Mouse (Mus musculus) hindbrain, embryonic 15.5 days (tissue): Measurements from ENCODE around the gene Nfatc3. TPM values are rescaled to one million over a fixed set of nuclear protein-coding genes. Genes with fewer than 3 reads are reported as not detected.
A peak's percentile ranks its signal among the peaks of the same experiment; 100 is the strongest.

ENCODE experiments used
- ATAC-seq: fragments of 200-750 bp; cut with Nextera tagmentation; 2 replicates; pipeline ENCODE4 v1.8.0; 2017; ENCODE audit warnings: low read depth, moderate number of reproducible peaks, moderate TSS enrichment; ENCODE audit not compliant: low FRiP score
- H3K27ac ChIP-seq: fragments of 300-500 bp; sonication (generic); replicated peaks from 2 replicates; pipeline ENCODE4 v1.5.1; 2015; ENCODE audit warnings: mild to moderate bottlenecking, inconsistent platforms
- H3K27me3 ChIP-seq: fragments of 300-500 bp; sonication (generic); 2 replicates; pipeline ENCODE4 v1.6.1; 2015; ENCODE audit warnings: control low read depth, inconsistent platforms
- H3K36me3 ChIP-seq: fragments of 300-500 bp; sonication (generic); 2 replicates; pipeline ENCODE4 v1.6.1; 2015; ENCODE audit warnings: control low read depth, inconsistent platforms
- H3K4me1 ChIP-seq: fragments of 300-500 bp; sonication (generic); replicated peaks from 2 replicates; pipeline ENCODE4 v1.6.1; 2015; ENCODE audit warnings: control low read depth, inconsistent platforms
- H3K4me2 ChIP-seq: fragments of 300-500 bp; sonication (generic); 2 replicates; pipeline ENCODE4 v1.6.1; 2015; ENCODE audit warnings: moderate library complexity, mild to moderate bottlenecking, inconsistent platforms
- H3K4me3 ChIP-seq: fragments of 300-500 bp; sonication (generic); 2 replicates; pipeline ENCODE4 v1.5.1; 2015; ENCODE audit warnings: mild to moderate bottlenecking, inconsistent platforms
- H3K9ac ChIP-seq: fragments of 300-500 bp; sonication (generic); 2 replicates; pipeline ENCODE4 v1.6.1; 2015; ENCODE audit warnings: inconsistent platforms
- H3K9me3 ChIP-seq: fragments of 300-500 bp; sonication (generic); 2 replicates; pipeline ENCODE4 v1.6.1; 2016; ENCODE audit warnings: control low read depth, inconsistent platforms
- WGBS: fragments of 180-500 bp; shearing (Covaris S2); methylation state at CpG from one replicate; pipeline ENCODE4 v1.1.7; 2015; 5-methylcytosine and 5-hydroxymethylcytosine counted together
- polyA plus RNA-seq: library from polyadenylated mRNA; unstranded; fragments of >200 nt; fragmentation: Nextera tagmentation; extraction: Ambion mirVana; gene quantifications from 2 replicates; pipeline ENCODE4 v1.2.1, GENCODE M21; 2015

Nfatc3 gene
- polyA plus RNA-seq, 1 experiment from 2014 or later, result 3.0 TPM

DNA sequence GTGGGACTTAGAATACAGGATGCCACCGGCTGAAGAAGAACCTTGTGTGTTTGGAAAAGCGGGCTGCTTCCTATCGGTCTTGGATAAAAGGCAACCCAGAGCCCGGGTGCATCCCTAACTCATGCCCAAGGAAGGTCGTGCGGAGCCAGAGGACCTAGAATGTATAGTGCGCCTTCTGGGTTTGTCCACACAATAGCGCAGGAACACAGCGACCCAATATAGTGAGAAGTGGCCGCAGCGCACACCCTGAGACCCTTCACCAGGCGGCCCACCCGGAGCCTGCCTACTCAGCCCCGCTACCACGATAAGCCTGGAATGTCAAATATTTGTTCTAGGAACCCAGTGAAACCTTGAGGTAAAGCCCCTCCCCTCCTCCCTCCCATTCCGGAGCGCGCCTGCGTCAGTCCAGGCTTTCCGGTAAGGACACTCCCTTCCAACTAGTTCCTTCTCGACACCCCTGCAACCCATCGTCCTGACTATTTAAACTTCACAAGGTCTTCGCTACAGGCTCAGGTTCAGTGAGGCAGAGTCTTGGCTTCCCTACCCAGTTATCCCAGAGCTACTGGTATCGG lies 79.4 kb downstream of the Nfatc3 start:
- Histone ChIP-seq H3K4me2 (peak overlapping the region; percentile 73), H3K27me3 (peaks cover 67% of the 10 kb centered on the region), H3K9me3 (no peaks in the 10 kb centered on the region), H3K36me3 (no peaks in the 10 kb centered on the region), H3K27ac (no peak overlapping the region), H3K4me1 (peaks cover 25% of the 10 kb centered on the region), H3K9ac (peak overlapping the region; percentile 40), H3K4me3 (peak overlapping the region; percentile 46)
- WGBS, result under 1% methylated on average over 24 of the region's 24 CpGs
- ATAC-seq, result no peak

DNA sequence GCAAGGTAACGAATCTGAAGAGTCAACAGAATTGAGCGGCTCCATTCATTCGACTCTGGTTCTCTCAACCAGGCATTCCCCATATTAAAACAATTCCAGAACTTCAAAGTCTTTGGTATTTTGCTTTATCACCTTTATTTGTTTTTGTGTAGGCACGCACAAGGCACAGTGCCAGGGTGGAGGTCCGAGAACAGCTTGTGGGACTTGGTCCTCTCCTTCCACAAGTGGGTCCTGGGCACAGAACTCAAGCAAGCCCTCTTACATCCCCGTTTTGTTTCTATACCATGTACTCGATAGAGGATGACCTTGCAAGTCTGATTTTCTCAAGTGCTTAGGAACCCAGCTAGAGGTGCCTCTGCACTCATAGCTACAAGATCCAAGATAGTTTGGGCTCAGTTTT lies 80.0 kb downstream of the Nfatc3 start:
- Histone ChIP-seq H3K27ac (no peak overlapping the region), H3K4me3 (peak overlapping the region; percentile 46), H3K9me3 (no peaks in the 10 kb centered on the region), H3K9ac (peak overlapping the region; percentile 40), H3K36me3 (no peaks in the 10 kb centered on the region), H3K4me1 (peaks cover 25% of the 10 kb centered on the region), H3K4me2 (peak overlapping the region; percentile 73), H3K27me3 (peaks cover 63% of the 10 kb centered on the region)
- 18% methylated on average over 7 of the region's 7 CpGs for WGBS
- no peak for ATAC-seq

DNA sequence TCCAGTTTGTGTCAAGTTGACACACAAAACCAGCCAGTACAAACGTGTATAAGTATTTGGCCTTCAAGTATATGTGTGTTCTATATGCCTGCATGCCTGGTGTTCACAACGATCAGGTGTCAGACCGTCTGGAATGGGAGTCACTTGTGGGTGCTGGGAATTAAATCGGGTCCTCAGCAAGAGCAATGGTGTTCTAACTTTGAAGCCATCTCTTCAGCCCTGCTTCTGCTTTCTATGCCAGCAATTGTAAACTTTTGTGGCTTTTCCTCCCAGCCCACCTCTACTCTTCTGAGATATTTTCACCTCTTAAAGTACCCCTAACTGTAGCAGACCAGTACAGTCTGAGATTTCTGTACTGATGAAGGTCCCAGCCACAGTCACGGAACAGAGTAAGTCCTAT lies 81.6 kb downstream of the Nfatc3 start:
- no peaks in the 10 kb centered on the region for H3K9me3 ChIP-seq
- H3K27ac ChIP-seq, result no peak overlapping the region
- H3K36me3 ChIP-seq, result no peaks in the 10 kb centered on the region
- H3K27me3 ChIP-seq, result peaks cover 48% of the 10 kb centered on the region
- no peak for ATAC-seq
- H3K9ac ChIP-seq, result no peak overlapping the region
- H3K4me3 ChIP-seq, result no peak overlapping the region
- 67% methylated on average over 5 of the region's 5 CpGs for WGBS
- no peak overlapping the region for H3K4me2 ChIP-seq
- peaks cover 25% of the 10 kb centered on the region for H3K4me1 ChIP-seq

DNA sequence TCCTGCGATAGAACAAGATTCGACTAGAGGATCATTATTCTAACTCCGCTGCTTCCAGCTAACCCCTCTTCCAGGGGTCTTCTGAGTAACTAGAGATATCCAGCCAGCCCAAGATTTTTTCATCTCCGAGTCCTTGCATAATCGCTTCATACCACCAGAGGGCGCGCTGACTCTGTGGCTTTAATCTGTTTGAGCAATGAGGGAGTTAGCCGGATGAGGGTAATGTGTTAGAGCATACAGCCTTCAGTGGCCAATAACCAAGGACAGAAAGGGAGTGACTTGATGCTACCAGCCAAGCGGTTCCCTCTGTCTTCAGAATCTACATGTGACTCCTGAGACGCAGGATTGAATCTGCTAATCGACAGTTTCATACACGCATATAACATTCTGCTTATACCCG lies 82.1 kb downstream of the Nfatc3 start:
- no peaks in the 10 kb centered on the region for H3K9me3 ChIP-seq
- no peak overlapping the region for H3K4me2 ChIP-seq
- H3K9ac ChIP-seq, result no peak overlapping the region
- no peak overlapping the region for H3K4me3 ChIP-seq
- H3K4me1 ChIP-seq, result peaks cover 23% of the 10 kb centered on the region
- H3K27me3 ChIP-seq, result peaks cover 42% of the 10 kb centered on the region
- WGBS, result 15% methylated on average over 13 of the region's 13 CpGs
- 0 out of 2 replicates have a peak, but pooled peaks have one; percentile 49 for ATAC-seq
- H3K36me3 ChIP-seq, result no peaks in the 10 kb centered on the region
- H3K27ac ChIP-seq, result no peak overlapping the region

DNA sequence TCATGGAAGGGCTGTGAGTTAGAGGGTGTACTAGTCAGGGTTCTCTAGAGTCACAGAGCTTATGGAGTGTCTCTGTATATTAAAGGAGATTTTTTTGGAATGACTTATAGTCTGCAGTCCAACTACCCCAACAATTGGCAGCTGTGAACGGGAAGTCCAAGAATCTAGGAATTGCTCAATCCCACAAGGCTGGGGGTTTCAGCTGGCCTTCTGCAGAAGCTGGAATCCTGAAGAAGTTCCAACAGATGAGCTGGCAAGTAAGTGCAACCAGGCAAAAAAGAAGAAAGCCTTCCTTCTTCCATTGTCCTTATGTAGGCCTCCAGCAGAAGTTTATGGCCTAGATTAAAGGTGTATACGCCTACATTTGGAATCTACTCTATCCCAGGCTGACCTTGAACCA lies 86.7 kb downstream of the Nfatc3 start:
- WGBS, result 97% methylated on average over 2 of the region's 2 CpGs
- Histone ChIP-seq H3K9me3 (no peaks in the 10 kb centered on the region), H3K4me2 (no peak overlapping the region), H3K4me3 (no peak overlapping the region), H3K9ac (no peak overlapping the region), H3K27me3 (no peaks in the 10 kb centered on the region), H3K27ac (no peak overlapping the region), H3K4me1 (peaks cover 3% of the 10 kb centered on the region), H3K36me3 (no peaks in the 10 kb centered on the region)
- ATAC-seq, result no peak

DNA sequence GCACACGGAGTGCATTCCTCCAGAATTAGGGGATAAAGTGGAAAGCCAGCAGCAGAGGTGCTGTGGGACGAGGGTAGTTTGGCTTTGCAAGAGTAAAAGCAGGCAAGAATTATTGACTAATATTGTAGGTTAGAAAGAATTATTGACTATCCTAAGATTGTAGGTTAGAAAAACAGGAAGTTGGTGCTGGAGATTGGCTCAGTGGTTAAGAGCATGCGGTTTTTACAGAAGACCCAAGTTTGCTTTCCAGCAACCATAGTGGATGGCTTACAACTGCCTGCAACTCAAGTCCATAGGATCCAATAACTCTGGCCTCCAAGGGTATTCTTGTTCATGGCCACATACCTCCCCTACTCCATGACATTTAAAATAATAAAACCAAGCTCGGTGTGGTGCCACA lies 87.4 kb downstream of the Nfatc3 start:
- Histone ChIP-seq H3K4me3 (no peak overlapping the region), H3K4me1 (peaks cover 8% of the 10 kb centered on the region), H3K9me3 (no peaks in the 10 kb centered on the region), H3K27ac (no peak overlapping the region), H3K36me3 (no peaks in the 10 kb centered on the region), H3K9ac (no peak overlapping the region), H3K27me3 (no peaks in the 10 kb centered on the region), H3K4me2 (no peak overlapping the region)
- ATAC-seq, result no peak
- 92% methylated on average over 4 of the region's 4 CpGs for WGBS

DNA sequence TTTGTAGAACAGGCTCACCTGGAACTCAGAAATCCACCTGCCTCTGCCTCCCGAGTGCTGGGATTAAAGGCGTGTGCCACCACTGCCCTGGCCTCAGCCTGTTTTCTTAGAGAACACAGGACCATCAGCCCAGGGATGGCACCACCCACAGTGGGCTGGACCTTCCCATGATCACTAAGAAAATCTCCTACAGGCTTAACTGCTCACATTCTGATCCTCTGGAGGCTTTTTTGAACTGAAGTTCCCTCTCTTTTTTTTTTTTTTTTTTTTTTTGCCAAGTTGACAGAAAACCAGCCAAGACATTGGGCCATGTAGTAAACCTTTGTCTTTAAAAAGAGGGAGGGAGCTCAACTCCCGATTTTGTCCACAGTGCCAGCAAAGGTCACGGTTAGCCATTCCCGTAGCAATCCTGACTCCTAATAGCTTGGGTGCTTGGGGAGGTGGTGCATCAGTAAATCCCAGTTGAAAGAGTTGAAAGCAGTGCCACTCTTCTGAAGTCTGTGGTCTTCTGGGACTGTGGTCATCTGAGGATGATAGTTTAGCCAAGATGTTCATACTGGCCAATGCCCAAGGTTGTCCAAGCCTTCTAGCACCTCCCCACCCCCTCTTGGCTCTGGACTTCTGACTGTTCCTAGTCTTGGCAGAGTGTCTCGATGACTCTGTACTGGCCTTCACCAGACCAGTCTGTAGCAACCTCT lies 89.4 kb downstream of the Nfatc3 start:
- H3K4me3 ChIP-seq, result no peak overlapping the region
- H3K4me1 ChIP-seq, result peaks cover 19% of the 10 kb centered on the region
- no peaks in the 10 kb centered on the region for H3K36me3 ChIP-seq
- H3K27ac ChIP-seq, result no peak overlapping the region
- H3K4me2 ChIP-seq, result no peak overlapping the region
- ATAC-seq, result no peak
- no peaks in the 10 kb centered on the region for H3K27me3 ChIP-seq
- no peak overlapping the region for H3K9ac ChIP-seq
- H3K9me3 ChIP-seq, result no peaks in the 10 kb centered on the region
- WGBS, result 86% methylated on average over 6 of the region's 6 CpGs

DNA sequence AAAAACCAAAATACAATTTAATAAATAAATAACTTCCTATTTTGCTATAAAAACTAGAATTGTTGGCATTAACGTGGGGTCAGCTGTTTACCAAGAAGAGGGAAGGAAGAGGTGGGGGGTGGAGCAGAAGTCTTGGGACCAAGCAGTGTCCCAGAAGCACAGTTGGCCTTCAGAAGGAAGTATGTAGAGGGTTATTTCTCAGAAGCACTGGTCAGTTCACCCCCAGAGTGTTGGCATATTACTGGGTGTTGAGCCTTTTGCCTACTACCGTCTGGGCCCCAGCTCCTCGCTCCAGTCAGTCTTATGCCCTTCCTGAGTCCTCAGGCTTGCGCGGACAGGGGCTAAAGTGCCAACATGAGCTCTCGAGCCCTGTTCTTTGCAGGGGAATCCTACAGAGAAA lies 90.4 kb downstream of the Nfatc3 start:
- no peak for ATAC-seq
- WGBS, result 93% methylated on average over 6 of the region's 6 CpGs

DNA sequence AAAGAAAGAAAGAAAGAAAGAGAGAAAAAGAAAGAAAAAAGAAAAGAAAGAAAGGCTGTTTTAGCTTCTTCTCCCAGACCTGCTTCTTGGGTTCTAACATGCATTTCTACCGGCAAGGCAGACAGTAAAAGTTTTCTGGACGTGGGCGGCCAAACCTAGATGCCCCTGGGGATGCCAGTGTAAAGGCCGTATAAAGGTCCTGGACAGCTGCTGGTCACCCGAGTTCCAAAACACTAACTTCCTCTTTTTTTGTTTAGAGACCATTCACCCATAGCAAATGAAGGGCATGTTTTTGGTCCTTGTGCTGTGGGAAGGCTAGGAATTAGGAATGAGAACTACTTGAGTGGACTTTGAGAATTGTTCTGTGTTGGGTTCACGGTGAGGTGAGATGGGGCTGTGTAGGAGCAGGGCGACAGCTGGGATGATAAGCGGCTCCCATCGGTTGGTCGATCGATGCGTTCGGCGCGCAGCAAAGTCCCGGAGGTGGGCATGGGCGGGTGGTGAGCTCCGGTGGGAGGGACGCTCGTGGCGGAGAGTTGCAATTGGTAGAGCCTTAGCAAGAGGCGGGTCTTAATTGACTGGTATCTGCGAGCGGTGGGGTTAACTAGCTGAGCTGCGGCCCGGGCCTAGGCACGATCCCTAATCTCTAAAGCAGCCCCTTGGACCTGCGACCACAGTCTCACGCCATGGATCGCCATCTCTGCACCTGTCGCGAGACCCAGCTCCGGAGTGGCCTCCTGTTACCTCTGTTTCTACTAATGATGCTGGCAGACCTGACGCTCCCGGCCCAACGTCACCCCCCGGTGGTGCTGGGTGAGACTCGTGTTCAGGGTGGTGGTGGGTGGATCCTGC lies 91.4 kb downstream of the Nfatc3 start, which contains the start of gene Pla2g15:
Gene Pla2g15 (plus strand): TSS at position 599 of the 852 bp plus-strand sequence.
- peaks cover 5% of the 10 kb centered on the region for H3K36me3 ChIP-seq
- 2% methylated on average over 38 of the region's 38 CpGs for WGBS
- peak within 1 kb of the TSS; percentile 78 for H3K4me2 ChIP-seq
- H3K9me3 ChIP-seq, result no peaks in the 10 kb centered on the region
- H3K4me3 ChIP-seq, result peak within 1 kb of the TSS; percentile 90
- H3K4me1 ChIP-seq, result peaks cover 19% of the 10 kb centered on the region
- ATAC-seq, result peak; percentile 98
- H3K27me3 ChIP-seq, result no peaks in the 10 kb centered on the region
- H3K27ac ChIP-seq, result peak within 1 kb of the TSS; percentile 75
- H3K9ac ChIP-seq, result peak within 1 kb of the TSS; percentile 85

More for the DNA sequence above, 90.4 kb downstream of the Nfatc3 start:
- Histone ChIP-seq H3K9me3 (no peaks in the 10 kb centered on the region), H3K4me2 (no peak overlapping the region), H3K4me1 (peaks cover 19% of the 10 kb centered on the region), H3K36me3 (no peaks in the 10 kb centered on the region), H3K4me3 (no peak overlapping the region), H3K27ac (no peak overlapping the region), H3K27me3 (no peaks in the 10 kb centered on the region), H3K9ac (no peak overlapping the region)

DNA sequence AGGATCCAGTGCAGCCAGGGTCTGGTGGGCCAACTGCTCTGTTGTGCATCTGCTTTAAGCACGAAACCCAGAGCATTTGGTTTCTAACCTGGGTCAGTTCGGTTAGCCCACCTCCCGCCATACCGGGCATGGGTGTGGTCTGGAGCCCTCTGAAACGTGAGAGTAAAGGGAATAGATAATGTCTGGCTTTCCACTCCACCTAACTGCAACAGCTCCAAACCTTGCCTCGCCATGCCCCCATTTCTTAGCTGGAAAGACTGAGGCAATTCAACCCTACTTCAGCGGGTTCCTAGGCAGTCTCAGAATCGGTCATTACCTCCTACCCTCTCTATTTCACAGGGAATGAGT lies 92.0 kb downstream of the Nfatc3 start:
- Histone ChIP-seq H3K27ac (peak overlapping the region; percentile 75), H3K9ac (peak overlapping the region; percentile 85), H3K4me3 (peak overlapping the region; percentile 90), H3K9me3 (no peaks in the 10 kb centered on the region), H3K27me3 (no peaks in the 10 kb centered on the region), H3K4me2 (peak overlapping the region; percentile 78), H3K4me1 (peaks cover 19% of the 10 kb centered on the region), H3K36me3 (peaks cover 6% of the 10 kb centered on the region)
- no peak for ATAC-seq
- WGBS, result 20% methylated on average over 8 of the region's 8 CpGs

DNA sequence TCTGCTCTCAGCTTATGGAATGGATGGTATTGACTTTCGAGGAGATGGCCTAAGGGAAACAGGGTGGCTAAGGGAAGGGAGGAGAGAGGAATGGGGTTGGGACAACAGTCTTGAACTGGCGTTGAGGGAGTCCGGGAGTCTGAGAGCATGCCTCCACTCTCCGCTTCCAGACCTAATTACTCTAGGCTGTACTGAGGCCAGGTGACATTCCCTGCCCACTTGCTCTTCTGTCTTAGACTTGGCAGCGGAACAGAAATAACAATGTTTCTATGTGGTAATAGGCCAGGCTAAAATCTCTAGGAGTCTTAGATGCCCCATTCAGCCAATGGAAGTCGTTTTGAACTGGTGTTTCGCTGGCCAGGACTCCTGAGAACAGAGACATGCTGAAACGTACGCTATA lies 92.4 kb downstream of the Nfatc3 start:
- no peak for ATAC-seq
- no peak overlapping the region for H3K27ac ChIP-seq
- H3K4me3 ChIP-seq, result peak overlapping the region; percentile 90
- peaks cover 8% of the 10 kb centered on the region for H3K36me3 ChIP-seq
- peak overlapping the region; percentile 78 for H3K4me2 ChIP-seq
- WGBS, result 79% methylated on average over 9 of the region's 9 CpGs
- H3K27me3 ChIP-seq, result no peaks in the 10 kb centered on the region
- peaks cover 19% of the 10 kb centered on the region for H3K4me1 ChIP-seq
- H3K9ac ChIP-seq, result peak overlapping the region; percentile 85
- H3K9me3 ChIP-seq, result no peaks in the 10 kb centered on the region

DNA sequence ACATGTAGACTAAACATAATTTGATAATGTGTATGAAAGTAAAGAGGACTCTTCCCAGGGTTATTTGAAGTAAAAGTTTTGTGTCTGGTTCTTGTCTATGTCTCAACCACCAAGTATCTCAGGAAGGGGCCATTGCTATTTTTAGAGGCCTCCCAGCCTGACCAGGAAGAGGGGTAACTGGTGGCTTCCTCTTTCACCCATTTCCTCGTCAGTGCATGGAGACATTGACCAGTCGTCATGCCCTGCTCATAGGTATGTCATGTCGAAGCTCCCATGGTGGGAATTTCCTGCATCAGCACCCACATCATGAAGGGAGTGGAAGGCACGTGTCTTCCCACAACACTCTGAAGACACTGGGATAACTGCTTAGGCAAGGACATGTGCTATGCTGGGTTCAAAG lies 94.2 kb downstream of the Nfatc3 start:
- no peaks in the 10 kb centered on the region for H3K27me3 ChIP-seq
- no peak for ATAC-seq
- H3K4me1 ChIP-seq, result peaks cover 19% of the 10 kb centered on the region
- H3K9me3 ChIP-seq, result no peaks in the 10 kb centered on the region
- H3K4me3 ChIP-seq, result no peak overlapping the region
- H3K4me2 ChIP-seq, result no peak overlapping the region
- H3K36me3 ChIP-seq, result peaks cover 15% of the 10 kb centered on the region
- H3K9ac ChIP-seq, result no peak overlapping the region
- 81% methylated on average over 4 of the region's 4 CpGs for WGBS
- no peak overlapping the region for H3K27ac ChIP-seq
